In the genomic region with DNA sequence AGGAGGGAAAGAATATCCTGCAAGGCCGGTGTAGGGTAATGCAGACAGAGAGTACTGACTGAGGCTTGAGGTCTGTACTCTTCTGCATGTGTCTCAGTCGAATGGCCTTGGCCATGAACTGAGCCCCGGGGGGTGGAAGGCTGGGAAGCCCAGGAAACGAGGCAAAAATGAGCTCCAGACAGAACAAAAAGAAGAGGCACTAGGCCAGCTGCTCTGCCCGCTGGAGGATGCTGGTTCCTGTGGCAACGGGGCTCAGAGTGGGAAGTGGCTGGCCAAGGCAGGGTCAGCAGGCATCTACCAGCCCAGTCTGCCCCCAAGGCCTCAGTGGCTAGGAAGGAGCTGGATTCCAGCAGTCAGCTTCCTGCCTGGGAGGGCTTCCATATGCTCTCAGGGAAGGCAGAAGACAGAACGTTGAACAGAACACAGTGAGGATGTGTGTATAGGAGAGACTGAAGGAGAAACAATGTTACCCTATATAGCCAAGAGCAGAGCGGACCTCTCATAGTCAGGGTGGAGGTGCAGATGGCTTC, we compare ENCODE assay signal across 9 mouse cellular contexts.
DNase-seq lines count a peak whose midpoint lies in the region; ATAC-seq lines count a peak whose summit lies in the region.
"Had no signal": no experiment of that assay in that cellular context is flagged by ENCODE, and none has a peak within 500 bp of the region (broad histone marks: within the 10 kb centered on the region; RNA-seq: fewer than 3 reads in every experiment).

No protein-coding gene starts in this region.

- peak overlapping the region; percentile 25; the same call in 1 of the 2 replicates for H3K9ac ChIP-seq in neural tube, embryonic 14.5 days (replicated peaks; ENCODE audit: low read depth, low read length)

- H3K9me3 ChIP-seq in neural tube, embryonic 14.5 days (ENCODE audit: control insufficient read depth, low read length): no peaks in the 10 kb centered on the region

- DNase-seq in ovary, adult 18-20 months (ENCODE audit: low spot score): peak; percentile 44
- no peak for DNase-seq in ovary, postnatal 14 days (ENCODE audit: low spot score)
- peak; percentile 39 for DNase-seq in left cerebral cortex, adult 18-20 months (ENCODE audit: low spot score in 2 of 2)
- no peak for DNase-seq in thymus, adult 18-20 months
- DNase-seq in heart, adult 11 months: no peak
- DNase-seq in urinary bladder, adult 2 months (ENCODE audit: low spot score): no peak

- 19% methylated on average over 8 of the region's 8 CpGs for WGBS in neural tube, embryonic 14.5 days

- peaks cover 16% of the 10 kb centered on the region for H3K4me1 ChIP-seq in neural tube, embryonic 14.5 days (ENCODE audit: control insufficient read depth, insufficient read depth, low read length)

- peak; percentile 59 for ATAC-seq in frontal cortex, adult (ENCODE audit: low TSS enrichment)
- ATAC-seq in neural tube, embryonic 14.5 days (ENCODE audit: low read depth): peak; percentile 80

- H3K4me2 ChIP-seq in neural tube, embryonic 14.5 days (ENCODE audit: low read depth, low read length): no peak overlapping the region

- H3K27ac ChIP-seq in neural tube, embryonic 14.5 days (ENCODE audit: low read depth, low read length): peak overlapping the region; percentile 80

- H3K4me3 ChIP-seq in neural tube, embryonic 14.5 days (ENCODE audit: low read depth, low read length): no peak overlapping the region
- H3K4me3 ChIP-seq: myocyte had no signal

- no peaks in the 10 kb centered on the region for H3K36me3 ChIP-seq in neural tube, embryonic 14.5 days (ENCODE audit: control insufficient read depth, insufficient read depth, low read length)

- no peaks in the 10 kb centered on the region for H3K27me3 ChIP-seq in neural tube, embryonic 14.5 days (ENCODE audit: control insufficient read depth, insufficient read depth, low read length)

Comparison
In these comparisons a context has a peak if more than half of its experiments do, and no peak if none do; other contexts are left out.
1. DNase-seq: peak in ovary, adult 18-20 months (single experiment) and left cerebral cortex, adult 18-20 months (2 of 2); none in ovary, postnatal 14 days (single experiment), thymus, adult 18-20 months (0 of 2), heart, adult 11 months (single experiment) and urinary bladder, adult 2 months (single experiment).